Mouse (Mus musculus) c-Kit-positive CD71-positive TER-119-positive erythroid progenitor cells, embryonic 14.5 days (primary cell): ENCODE measurements around the gene A2m.

Source experiments
- DNase-seq: peaks from one replicate; pipeline ENCODE4 v3.0.0-alpha.2; 2013; ENCODE audit warnings: low spot score

The A2m gene

GRCm38 (mm10) chr6:121635076-121635475, at the start of gene A2m:
TSS of gene A2m (plus strand) at chr6:121635376.
- DNase-seq, result no peak

- no peak for DNase-seq
These were observed 45.0 kb upstream of the A2m start for GRCm38 (mm10) chr6:121590131-121590530.

GRCm38 (mm10) chr6:121600927-121601326, 34.2 kb upstream of the A2m start:
- DNase-seq, result no peak

GRCm38 (mm10) chr6:121607861-121608260, 27.3 kb upstream of the A2m start:
- DNase-seq, result no peak

- no peak for DNase-seq
These were observed 23.4 kb upstream of the A2m start for GRCm38 (mm10) chr6:121611796-121612195.

- DNase-seq, result no peak
These were observed 17.7 kb upstream of the A2m start for GRCm38 (mm10) chr6:121617476-121617875.

GRCm38 (mm10) chr6:121622525-121622924, 12.7 kb upstream of the A2m start:
- no peak for DNase-seq

- DNase-seq, result no peak
These were observed 656 bp upstream of the A2m start for GRCm38 (mm10) chr6:121634520-121634919.

- DNase-seq, result no peak
These were observed 749 bp downstream of the A2m start for GRCm38 (mm10) chr6:121635878-121636371.

- DNase-seq, result no peak
These were observed 13.3 kb downstream of the A2m start for GRCm38 (mm10) chr6:121648499-121648898.
